Mouse (Mus musculus): ENCODE results near the gene Zfp354b.

DNA sequence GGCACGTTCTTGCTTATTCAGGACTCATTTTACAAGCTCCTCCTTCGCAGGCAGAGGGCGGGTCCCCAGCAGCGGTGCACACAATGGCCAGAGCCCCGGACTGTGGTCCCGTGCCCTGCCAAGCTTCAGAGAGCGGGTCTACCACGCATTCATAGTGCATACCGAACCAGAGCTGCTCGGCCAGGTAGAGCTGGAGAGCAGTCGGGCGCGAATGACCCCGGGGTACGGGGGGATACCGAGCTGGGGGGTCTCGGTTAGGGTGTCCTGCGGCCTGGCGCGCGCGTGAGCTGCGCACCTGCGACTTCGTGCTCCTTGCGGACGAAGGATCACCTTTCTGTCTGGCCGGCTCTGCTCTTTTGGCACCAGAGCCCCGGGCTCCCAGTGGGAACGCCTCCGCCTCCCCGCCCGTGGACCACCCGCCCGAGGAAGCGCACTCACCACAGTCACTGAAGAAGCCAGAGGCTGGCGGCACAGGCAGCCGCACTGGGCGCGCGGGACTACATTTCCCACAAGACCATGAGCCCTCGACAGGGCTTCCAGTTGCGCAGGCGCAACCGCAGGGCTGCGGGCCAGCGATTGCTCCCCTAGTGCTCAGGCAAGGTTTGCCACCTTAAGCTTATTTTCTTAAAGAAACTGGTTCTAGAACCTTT is 15.6 kb downstream of the Zfp354b start, which contains the start of gene Zfp2:
- TF ChIP-seq CTCF (conservative IDR thresholded peaks at IDR 0.05; ENCODE audit: insufficient read depth, insufficient read length, low read depth, low read length), result peak; percentile 63
- TF ChIP-seq POLR2A (IDR thresholded peaks at IDR 0.05; ENCODE audit: low read depth, low read length), result no peak
